Mouse (Mus musculus): ENCODE results near the gene Cdc42bpa. TPM values are rescaled to one million over a fixed set of nuclear protein-coding genes. Genes with fewer than 3 reads are reported as not detected.

The Cdc42bpa gene
- total RNA-seq, 2 experiments from 2014 or later, result 6.9 to 30.0 TPM

- ATAC-seq (replicated peaks; ENCODE audit: low FRiP score, poor library complexity, severe bottlenecking), result no peak
Observed at GRCm38 (mm10) chr1:180182731-180183130, 222.5 kb downstream of the Cdc42bpa start.

DNA sequence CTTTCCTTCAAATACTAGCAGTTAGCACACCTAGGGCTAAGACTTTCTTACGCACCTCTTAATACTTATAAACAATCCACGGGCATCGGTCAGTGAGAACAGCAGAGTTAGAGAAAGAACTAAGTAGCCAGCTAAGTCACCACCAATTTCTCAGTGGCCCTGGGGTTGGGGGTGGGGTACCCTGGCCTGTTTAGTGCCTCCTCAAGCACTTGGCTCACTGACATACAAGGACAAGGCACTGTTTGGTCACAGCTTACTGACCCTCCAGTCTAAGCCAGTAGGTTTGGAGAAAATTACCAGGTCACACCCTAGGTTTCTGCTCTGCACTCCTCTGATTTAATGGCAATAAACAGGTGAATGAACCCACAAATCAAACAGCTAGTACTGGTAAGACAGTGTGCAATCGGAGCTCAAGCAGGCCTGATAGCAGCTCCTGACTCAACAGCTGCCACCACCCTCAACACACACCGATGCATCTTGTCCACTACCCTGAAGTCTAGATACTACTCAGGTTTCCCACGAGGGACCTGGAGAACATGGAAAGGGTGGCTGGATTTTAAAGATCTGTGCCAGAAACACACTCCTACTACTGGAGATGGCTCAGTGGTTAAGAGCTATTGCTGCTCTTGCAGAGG, 223.4 kb downstream of the Cdc42bpa start:
- ATAC-seq (replicated peaks; ENCODE audit: low FRiP score, poor library complexity, severe bottlenecking), result no peak

DNA sequence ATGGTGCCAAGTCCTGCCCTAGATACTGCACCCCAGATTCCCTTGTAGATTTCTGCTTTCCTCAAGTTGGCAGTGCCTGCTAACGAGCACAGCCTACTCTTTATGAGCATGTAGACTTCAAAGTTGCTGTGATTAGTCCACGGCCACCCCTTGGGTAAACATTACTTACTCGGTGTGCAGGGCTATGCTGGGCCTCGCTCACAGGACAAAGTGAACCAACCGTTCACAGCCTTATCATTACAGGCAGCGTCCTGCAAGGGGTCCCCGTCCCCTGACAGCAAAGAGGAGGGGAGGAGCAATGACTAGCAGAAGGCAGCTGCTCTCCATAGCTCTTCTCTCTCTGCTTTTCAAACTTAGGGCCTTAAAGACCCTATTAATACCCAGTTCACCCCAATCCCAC, 224.5 kb downstream of the Cdc42bpa start:
- no peak for ATAC-seq (replicated peaks; ENCODE audit: low FRiP score, poor library complexity, severe bottlenecking)

- no peak for ATAC-seq (replicated peaks; ENCODE audit: low FRiP score, poor library complexity, severe bottlenecking)
Observed at GRCm38 (mm10) chr1:180185877-180186276, 225.6 kb downstream of the Cdc42bpa start.

DNA sequence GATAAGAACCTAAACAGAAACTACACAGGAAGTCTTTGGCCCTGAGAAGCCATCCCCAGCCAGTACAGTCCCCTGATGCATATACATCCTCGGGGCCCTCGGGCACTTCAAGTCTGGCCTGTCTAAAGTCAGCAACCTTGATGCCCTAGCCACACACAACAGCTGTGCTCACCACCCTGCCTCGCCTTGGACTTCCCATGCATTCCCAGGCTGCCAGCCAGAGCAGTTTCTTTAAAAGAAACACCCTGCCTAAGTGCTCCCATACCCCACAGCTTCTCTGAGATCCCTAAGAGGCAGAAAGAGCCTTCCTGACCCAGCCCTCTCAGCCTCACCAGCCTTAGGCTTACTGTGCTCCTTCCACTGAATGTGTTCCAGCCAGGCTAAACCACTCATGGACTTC, 226.1 kb downstream of the Cdc42bpa start:
- no peak for ATAC-seq (replicated peaks; ENCODE audit: low FRiP score, poor library complexity, severe bottlenecking)

DNA sequence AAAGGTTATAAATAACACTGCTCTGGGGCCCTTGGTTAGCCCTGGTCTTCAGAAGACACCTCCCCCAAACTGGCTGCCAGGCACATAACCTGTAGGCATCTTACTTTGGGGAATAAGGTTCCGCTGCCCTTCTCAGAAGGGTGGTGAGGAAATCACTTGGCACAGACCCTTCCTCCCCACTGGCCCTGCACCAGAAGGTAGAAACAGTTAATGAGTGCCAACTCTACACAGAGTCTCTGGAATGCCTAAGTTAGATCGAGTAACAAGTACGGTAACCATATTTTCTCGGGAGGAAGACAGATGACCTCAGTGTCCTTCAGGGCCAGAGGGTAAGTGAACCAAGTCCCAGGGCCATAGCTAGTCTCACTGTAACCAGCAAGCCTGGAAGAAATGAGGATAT, 228.7 kb downstream of the Cdc42bpa start:
- ATAC-seq (replicated peaks; ENCODE audit: low FRiP score, poor library complexity, severe bottlenecking), result no peak

DNA sequence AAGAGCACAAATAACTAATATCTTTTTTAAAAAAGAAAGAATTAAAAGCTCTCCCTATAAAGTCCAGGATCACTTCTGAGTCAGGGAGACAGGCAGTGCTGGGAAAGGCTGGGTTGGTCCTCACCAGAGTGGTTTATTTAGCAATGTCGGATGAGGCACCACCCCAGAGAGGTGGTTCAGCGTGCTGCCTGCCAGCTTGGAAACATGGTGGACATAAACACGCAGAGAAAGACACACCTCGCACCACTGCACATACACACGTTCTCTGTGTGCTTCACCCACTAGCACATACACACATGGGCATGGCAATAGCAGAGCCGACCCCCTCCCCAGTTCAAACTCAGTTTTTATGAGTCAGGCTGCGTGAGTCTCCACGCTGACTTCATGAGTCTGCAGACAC, 230.8 kb downstream of the Cdc42bpa start:
- no peak for ATAC-seq (replicated peaks; ENCODE audit: low FRiP score, poor library complexity, severe bottlenecking)

GRCm38 (mm10) chr1:180191651-180192220, 231.5 kb downstream of the Cdc42bpa start:
- no peak for ATAC-seq (replicated peaks; ENCODE audit: low FRiP score, poor library complexity, severe bottlenecking)

GRCm38 (mm10) chr1:180192866-180193265, 232.6 kb downstream of the Cdc42bpa start:
- ATAC-seq (replicated peaks; ENCODE audit: low FRiP score, poor library complexity, severe bottlenecking), result no peak

DNA sequence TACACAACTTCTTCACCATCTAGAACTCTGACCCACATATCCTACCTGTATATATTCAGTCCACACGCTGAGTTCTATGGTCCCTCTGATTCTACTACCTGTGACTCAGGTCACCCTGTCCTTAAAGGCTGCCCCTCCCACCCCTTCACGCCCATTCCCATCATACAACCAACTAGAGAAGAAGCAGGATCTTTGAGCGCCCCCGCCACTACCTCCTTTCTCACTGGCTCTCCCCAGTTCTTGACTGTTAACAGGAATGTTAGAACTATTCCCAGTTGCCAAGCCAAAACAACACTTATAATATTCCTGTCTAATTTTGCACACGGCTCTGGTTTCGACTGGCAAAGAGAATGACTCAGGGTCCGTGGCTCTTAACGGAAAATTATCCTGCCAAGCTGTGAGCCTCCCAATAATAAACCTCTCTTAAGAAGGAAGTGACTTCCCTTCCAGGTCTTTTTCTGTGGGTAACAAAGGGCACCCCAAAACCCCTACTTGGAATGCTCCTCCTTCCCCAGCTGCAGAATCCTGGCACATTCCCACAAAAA, 233.2 kb downstream of the Cdc42bpa start:
- no peak for ATAC-seq (replicated peaks; ENCODE audit: low FRiP score, poor library complexity, severe bottlenecking)

DNA sequence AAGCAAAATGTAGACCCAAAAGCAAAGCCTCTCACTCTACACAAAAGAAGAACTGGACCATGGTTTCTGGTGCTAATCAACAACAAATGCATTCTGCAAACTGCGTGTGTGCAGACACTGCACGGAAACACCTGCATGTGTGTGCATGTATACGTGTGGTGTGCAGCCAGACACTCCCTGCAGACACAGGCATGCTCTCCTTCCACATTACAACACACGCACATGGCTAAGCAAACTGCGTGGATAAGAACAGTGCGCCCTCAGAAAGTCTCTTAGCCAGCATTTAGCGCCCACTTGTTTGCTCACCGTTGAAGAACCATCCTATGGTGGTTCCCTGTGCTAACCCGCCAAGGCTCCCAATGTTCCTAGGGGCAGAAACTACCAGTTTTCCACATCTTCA, 233.8 kb downstream of the Cdc42bpa start:
- ATAC-seq (replicated peaks; ENCODE audit: low FRiP score, poor library complexity, severe bottlenecking), result no peak

DNA sequence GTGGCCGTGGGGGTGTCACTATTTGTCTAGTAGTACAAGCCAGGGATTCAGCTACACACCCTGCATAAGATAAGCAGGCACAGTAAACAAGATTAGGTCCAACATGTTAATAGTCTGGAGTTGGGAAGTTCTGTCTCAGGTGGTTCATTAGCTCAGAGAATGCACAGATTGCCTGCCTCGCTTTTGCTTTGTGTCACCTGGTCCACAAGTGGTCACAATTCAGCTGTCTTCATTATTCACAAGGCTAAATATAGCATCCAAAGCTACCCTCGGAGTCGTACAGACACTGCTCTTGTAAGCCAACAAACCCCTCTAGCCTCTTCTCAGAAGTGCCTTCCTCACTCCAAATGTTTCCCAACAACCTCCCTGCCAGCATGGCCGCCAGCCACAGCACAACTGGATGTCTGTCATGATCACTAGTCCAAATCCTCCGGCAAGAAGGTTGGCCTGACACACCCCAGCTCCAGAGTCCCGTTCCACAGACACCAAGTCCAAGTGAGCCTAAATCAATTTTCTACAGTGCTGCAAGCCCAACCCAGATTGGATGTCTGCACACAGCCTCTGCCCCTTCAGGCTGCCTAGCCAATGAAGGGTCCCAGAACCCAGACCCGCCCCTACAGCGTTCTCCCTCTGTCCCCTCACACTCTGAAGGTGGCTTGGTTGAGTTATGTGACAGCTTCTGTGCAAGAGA, 234.7 kb downstream of the Cdc42bpa start:
- ATAC-seq (replicated peaks; ENCODE audit: low FRiP score, poor library complexity, severe bottlenecking), result no peak

DNA sequence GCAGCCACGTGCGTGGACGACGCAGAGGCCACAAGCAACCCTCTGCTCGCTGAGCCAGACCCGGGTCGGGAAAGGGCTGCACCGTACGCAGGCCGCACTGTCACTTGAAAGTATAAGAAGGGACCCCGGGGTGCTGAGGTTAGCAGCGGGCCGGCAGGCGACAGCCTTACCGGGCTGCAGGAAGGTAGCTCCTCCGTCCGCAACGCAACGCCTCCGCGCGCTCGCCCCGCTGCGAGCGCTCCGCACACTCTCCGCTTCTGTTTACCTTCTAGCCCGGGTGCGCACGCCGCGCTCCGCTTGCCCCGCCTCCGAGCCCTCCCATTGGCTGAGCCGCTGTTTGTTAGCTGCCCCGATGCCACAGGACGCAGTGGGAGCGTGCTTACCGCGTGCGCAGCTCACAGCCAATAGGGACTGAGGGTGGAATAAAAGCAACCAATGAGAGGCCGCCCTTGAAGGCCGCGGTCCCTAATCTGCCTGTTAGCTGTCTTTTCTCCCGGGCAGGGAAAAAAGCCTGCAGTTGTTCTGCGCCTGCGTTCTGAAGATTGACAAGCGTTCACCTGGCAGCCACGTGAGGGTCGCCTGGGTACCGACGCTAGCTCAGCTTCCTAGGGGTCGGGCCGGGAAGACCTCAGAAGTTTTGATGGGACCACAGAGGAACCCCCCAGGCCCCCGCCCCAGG, 235.6 kb downstream of the Cdc42bpa start:
- peak; percentile 99 for ATAC-seq (replicated peaks; ENCODE audit: low FRiP score, poor library complexity, severe bottlenecking)

GRCm38 (mm10) chr1:180196508-180196907, 236.2 kb downstream of the Cdc42bpa start:
- ATAC-seq (replicated peaks; ENCODE audit: low FRiP score, poor library complexity, severe bottlenecking), result no peak

- no peak for ATAC-seq (replicated peaks; ENCODE audit: low FRiP score, poor library complexity, severe bottlenecking)
Observed at GRCm38 (mm10) chr1:180197956-180198355, 237.7 kb downstream of the Cdc42bpa start.

DNA sequence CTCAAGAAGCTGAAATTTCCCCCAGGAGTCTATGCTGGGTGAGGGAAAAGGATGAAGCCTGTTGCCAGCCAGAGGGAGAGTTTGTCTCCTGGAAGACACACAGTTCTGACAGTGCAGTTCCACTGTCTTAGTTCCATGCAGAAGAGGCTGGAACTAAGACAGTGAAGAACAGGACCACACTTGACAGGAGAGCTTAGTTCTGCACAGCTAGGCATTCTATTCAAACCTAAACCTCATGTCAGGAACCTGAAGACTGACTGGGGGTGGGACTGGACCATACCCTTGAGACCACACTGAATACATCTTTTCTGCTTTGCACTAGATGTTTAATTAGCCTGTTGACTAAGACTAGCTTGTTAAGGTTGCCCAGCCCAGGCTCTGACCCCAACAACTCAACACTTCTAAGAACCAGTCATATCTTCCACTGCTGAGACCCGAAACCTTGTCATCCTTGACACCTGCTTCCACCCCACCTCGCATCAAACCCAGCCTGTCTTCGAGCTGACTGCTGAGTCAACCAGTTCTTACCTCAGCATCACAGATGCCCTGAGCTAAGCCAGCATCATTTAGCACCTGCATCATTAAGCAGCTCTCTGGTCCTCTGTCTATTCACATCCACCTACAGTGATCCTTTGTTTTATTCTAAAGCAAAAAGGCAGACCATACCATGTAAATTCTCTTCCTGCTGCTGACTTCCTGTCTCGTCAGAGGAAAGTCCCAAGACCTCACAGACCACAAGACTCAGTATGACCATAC, 238.9 kb downstream of the Cdc42bpa start, which contains the start of gene Coq8a:
TSS of gene Coq8a (minus strand) at position 644 of the 756 bp plus-strand sequence.
- ATAC-seq (replicated peaks; ENCODE audit: low FRiP score, poor library complexity, severe bottlenecking), result no peak

DNA sequence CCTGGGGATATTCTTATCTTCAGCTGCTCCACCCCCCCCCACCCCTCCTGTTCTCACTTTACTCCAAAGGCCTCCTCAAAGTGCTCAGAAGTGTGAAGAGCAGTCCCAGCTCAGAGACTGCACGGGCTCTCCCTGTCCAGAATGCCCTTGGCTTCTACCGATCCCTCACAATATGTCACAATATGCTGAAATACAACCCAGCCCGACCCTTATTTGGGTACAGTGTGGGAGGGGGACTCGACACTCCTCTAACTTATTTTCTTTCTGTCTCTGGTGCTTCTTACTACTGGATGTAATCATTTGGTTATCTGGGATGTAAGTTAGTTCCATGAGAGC, 239.4 kb downstream of the Cdc42bpa start:
- ATAC-seq (replicated peaks; ENCODE audit: low FRiP score, poor library complexity, severe bottlenecking), result no peak

- ATAC-seq (replicated peaks; ENCODE audit: low FRiP score, poor library complexity, severe bottlenecking), result no peak
Observed at GRCm38 (mm10) chr1:180200722-180201121, 240.4 kb downstream of the Cdc42bpa start.

GRCm38 (mm10) chr1:180208370-180208769, 248.1 kb downstream of the Cdc42bpa start:
- ATAC-seq (replicated peaks; ENCODE audit: low FRiP score, poor library complexity, severe bottlenecking), result no peak

DNA sequence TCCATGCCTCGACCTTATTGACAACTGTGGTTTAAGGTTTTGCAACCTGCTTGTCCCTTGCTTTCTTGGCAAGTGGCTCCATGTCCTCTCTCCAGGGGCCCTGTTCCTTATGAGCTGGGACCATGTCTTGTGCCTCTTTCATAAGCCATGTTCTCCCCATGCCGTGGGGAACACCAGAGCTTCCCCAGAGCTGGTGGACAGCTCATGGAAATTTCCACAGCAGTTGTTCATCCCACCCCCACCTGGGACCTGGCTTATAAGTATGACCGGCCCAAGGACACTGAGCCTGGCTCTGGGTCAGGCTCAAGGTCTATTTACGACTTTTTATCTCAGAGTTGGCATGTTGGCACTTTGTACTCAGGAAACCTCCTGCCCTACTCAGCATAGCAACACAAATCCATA, 249.8 kb downstream of the Cdc42bpa start:
- no peak for ATAC-seq (replicated peaks; ENCODE audit: low FRiP score, poor library complexity, severe bottlenecking)
